Mouse (Mus musculus) intestine, embryonic 15.5 days (tissue): ENCODE data around the gene Flad1. TPM values are rescaled to one million over a fixed set of nuclear protein-coding genes. Genes with fewer than 3 reads are reported as not detected.

ENCODE experiments used
- ATAC-seq: fragments of 200-750 bp; cut with Nextera tagmentation; 2 replicates; pipeline ENCODE4 v1.8.0; 2017; ENCODE audit warnings: moderate TSS enrichment, moderate library complexity
- H3K27ac ChIP-seq: fragments of 300-500 bp; sonication (generic); 2 replicates; pipeline ENCODE4 v1.5.1; 2015; ENCODE audit warnings: mild to moderate bottlenecking, inconsistent platforms
- H3K27me3 ChIP-seq: fragments of 300-500 bp; sonication (generic); replicated peaks from 2 replicates; pipeline ENCODE4 v1.6.1; 2015; ENCODE audit warnings: inconsistent platforms
- H3K36me3 ChIP-seq: fragments of 300-500 bp; sonication (generic); 2 replicates; pipeline ENCODE4 v1.6.1; 2015; ENCODE audit warnings: inconsistent platforms
- H3K4me1 ChIP-seq: fragments of 300-500 bp; sonication (generic); replicated peaks from 2 replicates; pipeline ENCODE4 v1.6.1; 2015; ENCODE audit warnings: inconsistent platforms
- H3K4me2 ChIP-seq: fragments of 300-500 bp; sonication (generic); replicated peaks from 2 replicates; pipeline ENCODE4 v1.6.1; 2015; ENCODE audit warnings: mild to moderate bottlenecking, inconsistent platforms
- H3K4me3 ChIP-seq: fragments of 300-500 bp; sonication (generic); replicated peaks from 2 replicates; pipeline ENCODE4 v1.5.1; 2015; ENCODE audit warnings: inconsistent platforms
- H3K9ac ChIP-seq: fragments of 300-500 bp; sonication (generic); 2 replicates; pipeline ENCODE4 v1.6.1; 2015; ENCODE audit warnings: inconsistent platforms
- H3K9me3 ChIP-seq: fragments of 300-500 bp; sonication (generic); 2 replicates; pipeline ENCODE4 v1.6.1; 2016; ENCODE audit warnings: inconsistent platforms
- WGBS: fragments of 180-500 bp; shearing (Covaris S2); methylation state at CpG from one replicate; pipeline ENCODE4 v1.1.7; 2015; 5-methylcytosine and 5-hydroxymethylcytosine counted together
- polyA plus RNA-seq: library from polyadenylated mRNA; unstranded; fragments of >200 nt; fragmentation: Nextera tagmentation; extraction: Ambion mirVana; gene quantifications from 2 replicates; pipeline ENCODE4 v1.2.1, GENCODE M21; 2015

Flad1 gene
- polyA plus RNA-seq, 1 experiment from 2014 or later = 32.9 TPM

- Histone ChIP-seq H3K27ac (peak overlapping the region; percentile 92), H3K4me3 (peak overlapping the region; percentile 61), H3K9me3 (no peaks in the 10 kb centered on the region), H3K27me3 (no peaks in the 10 kb centered on the region), H3K4me1 (peaks cover 69% of the 10 kb centered on the region), H3K36me3 (no peaks in the 10 kb centered on the region), H3K4me2 (peak overlapping the region; percentile 92), H3K9ac (peak overlapping the region; percentile 69)
- WGBS = under 1% methylated on average over 55 of the region's 56 CpGs
- ATAC-seq = no peak
Measured at GRCm38 (mm10) chr3:89391663-89392511, 19.8 kb downstream of the Flad1 start.

GRCm38 (mm10) chr3:89390699-89391662, 20.7 kb downstream of the Flad1 start:
- no peak for ATAC-seq
- peak overlapping the region; percentile 92 for H3K27ac ChIP-seq
- H3K4me2 ChIP-seq = peak overlapping the region; percentile 92
- 15% methylated on average over 19 of the region's 19 CpGs for WGBS
- H3K9me3 ChIP-seq = no peaks in the 10 kb centered on the region
- H3K9ac ChIP-seq = peak overlapping the region; percentile 69
- peaks cover 73% of the 10 kb centered on the region for H3K4me1 ChIP-seq
- no peaks in the 10 kb centered on the region for H3K36me3 ChIP-seq
- peak overlapping the region; percentile 61 for H3K4me3 ChIP-seq
- no peaks in the 10 kb centered on the region for H3K27me3 ChIP-seq

- no peak for ATAC-seq
- Histone ChIP-seq H3K4me2 (peak overlapping the region; percentile 92), H3K27me3 (no peaks in the 10 kb centered on the region), H3K27ac (peak overlapping the region; percentile 92), H3K4me1 (peaks cover 73% of the 10 kb centered on the region), H3K9me3 (no peaks in the 10 kb centered on the region), H3K36me3 (no peaks in the 10 kb centered on the region), H3K9ac (peak overlapping the region; percentile 69), H3K4me3 (peak overlapping the region; percentile 61)
- 34% methylated on average over 5 of the region's 5 CpGs for WGBS
Measured at GRCm38 (mm10) chr3:89390111-89390515, 21.6 kb downstream of the Flad1 start.

DNA sequence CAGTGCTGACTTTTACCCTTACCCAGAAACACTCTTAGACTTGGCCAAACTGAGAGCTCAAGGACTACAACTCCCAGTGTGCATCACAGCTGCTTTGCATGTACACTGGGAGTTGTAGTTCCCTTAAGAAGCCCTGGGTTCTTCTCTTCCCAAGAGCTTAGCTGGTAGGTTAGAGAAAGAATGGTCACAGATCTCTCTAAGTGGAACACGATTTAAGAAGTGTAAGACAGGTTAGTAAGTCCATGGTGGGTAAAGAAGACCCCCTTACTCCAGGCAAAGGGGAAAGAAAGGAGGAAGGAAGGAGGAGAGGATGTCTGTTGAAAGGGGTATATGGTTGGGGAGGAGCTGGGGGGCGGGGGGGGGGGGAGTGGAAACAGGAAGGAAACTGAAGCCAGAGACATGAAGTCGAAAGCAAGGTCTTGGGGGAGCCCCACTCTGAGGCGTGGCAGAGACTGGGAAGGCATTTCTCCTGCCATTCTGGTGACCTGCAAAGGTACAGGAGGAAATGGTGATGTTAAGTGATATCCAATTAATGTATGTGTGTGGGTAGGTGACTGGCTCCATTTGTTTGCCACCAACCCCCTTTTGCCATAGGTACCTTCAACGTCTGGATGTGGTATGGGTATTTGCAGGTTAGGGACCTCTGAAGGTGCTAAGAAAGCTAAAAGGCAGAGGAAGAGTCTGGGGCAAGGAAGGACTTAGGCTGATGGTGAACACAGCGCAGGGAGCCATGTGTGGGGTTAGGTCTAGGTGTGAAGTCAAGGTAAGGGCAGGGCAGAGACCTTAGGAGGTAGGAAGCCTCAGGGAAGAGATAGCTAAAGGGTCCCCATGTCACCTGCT, 22.5 kb downstream of the Flad1 start:
- H3K9me3 ChIP-seq = no peaks in the 10 kb centered on the region
- H3K27me3 ChIP-seq = no peaks in the 10 kb centered on the region
- H3K27ac ChIP-seq = peak overlapping the region; percentile 92
- no peak overlapping the region for H3K4me3 ChIP-seq
- peaks cover 75% of the 10 kb centered on the region for H3K4me1 ChIP-seq
- no peak overlapping the region; the same call in 1 of the 2 replicates for H3K9ac ChIP-seq
- H3K36me3 ChIP-seq = no peaks in the 10 kb centered on the region
- H3K4me2 ChIP-seq = peak overlapping the region; percentile 92
- 46% methylated on average over 5 of the region's 6 CpGs for WGBS
- ATAC-seq = peak; percentile 24

DNA sequence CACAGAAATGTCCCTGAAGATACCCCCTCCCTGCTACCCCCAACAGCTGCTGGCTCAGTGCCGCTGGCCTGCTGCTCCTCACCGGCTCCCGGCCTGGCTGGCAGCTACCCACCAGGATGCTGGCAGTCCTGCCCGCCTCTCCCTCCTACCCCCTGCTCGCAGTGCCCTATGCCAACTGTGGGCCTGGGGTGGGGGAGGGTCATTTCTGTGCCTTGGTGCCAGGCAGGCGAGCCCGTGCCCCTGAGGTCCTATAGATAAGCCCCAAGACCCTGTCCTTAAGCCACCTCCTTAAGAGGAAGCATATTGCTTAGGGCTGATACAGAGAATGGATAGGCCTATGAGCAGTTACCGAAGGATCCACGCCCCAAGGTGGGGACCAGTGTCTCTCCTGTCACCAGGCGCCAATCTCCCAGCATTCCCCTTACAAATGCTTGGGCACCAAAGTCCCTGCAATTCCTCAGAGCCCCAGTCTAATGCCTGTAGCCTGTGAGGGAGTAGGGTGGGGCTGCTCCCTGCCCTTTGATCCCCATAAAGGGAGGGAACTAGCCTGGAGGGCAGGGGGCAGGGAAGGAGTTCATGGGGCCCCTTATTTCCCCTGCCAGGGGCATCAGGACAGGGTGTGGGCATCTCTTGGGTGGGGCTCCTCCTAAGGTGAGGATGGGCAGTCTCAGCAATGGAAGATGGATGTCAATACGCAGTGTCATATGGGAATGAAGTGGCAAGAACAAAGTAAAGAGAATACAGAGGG, 23.4 kb downstream of the Flad1 start:
- Histone ChIP-seq H3K4me1 (peaks cover 78% of the 10 kb centered on the region), H3K9me3 (no peaks in the 10 kb centered on the region), H3K4me3 (peak overlapping the region; percentile 19), H3K27ac (peak overlapping the region; percentile 92), H3K4me2 (peak overlapping the region; percentile 62), H3K9ac (no peak overlapping the region), H3K36me3 (no peaks in the 10 kb centered on the region; the same call in 1 of the 2 replicates), H3K27me3 (no peaks in the 10 kb centered on the region)
- 65% methylated on average over 11 of the region's 11 CpGs for WGBS
- ATAC-seq = peak; percentile 80

- Histone ChIP-seq H3K4me2 (peak overlapping the region; percentile 62), H3K9me3 (no peaks in the 10 kb centered on the region), H3K27ac (peak overlapping the region; percentile 92), H3K4me3 (peak overlapping the region; percentile 23), H3K36me3 (no peaks in the 10 kb centered on the region; the same call in 1 of the 2 replicates), H3K27me3 (no peaks in the 10 kb centered on the region), H3K9ac (peak overlapping the region; percentile 31), H3K4me1 (peaks cover 74% of the 10 kb centered on the region)
- 59% methylated on average over 11 of the region's 11 CpGs for WGBS
- no peak for ATAC-seq
Measured at GRCm38 (mm10) chr3:89387632-89388031, 24.0 kb downstream of the Flad1 start.

DNA sequence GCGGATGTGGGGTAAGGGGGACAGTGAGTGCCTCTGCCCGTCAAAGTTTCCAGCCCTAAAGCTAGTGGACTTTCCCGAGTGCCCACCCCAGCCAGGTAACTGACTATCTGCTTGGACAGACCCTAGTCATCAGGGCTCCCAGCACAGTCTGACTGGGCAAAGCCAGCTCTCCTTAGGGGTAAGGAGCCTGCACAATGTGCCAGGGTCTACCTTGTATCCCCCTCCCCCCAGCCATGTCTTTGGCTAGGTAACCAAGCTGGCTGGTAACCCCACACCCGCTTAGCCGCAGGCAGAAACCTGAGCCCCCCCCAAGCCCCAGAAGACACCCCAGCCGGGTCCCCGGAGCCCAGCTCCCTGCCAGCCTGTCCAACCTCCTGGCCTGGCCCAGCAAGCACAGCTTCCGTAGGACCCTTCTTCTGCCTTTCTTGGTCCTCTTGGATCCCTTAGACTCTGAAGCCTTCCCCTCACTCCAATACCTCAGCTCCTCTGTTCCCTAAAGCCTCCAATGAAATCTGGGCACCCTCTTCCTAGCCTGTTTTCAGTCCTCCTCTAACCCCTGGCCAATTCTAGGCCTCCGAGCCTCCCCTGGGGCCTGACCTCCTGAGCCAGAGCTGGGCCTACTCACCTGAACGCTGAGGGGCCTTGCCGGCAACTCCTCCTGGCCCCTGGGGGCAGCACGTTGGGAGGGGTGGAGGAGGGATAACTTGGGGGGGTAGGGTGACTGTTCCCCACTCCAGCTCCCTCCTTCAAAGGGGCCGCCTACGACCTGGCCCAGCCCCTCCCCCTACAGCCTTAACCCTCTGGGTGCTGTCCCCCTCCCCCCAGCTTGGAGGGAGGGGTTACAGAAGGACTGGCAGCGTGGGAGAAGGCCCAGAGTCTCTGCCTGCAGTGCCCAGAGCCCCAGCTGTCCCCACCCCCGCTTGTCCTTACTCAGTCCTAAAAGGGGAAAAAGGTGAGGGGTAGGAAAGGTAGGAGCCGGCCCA, 24.9 kb downstream of the Flad1 start:
- Histone ChIP-seq H3K4me2 (peak overlapping the region; percentile 62), H3K27ac (peak overlapping the region; percentile 92), H3K36me3 (no peaks in the 10 kb centered on the region; the same call in 1 of the 2 replicates), H3K4me3 (peak overlapping the region; percentile 23), H3K9ac (peak overlapping the region; percentile 31; the same call in 1 of the 2 replicates), H3K27me3 (no peaks in the 10 kb centered on the region), H3K9me3 (no peaks in the 10 kb centered on the region), H3K4me1 (peaks cover 68% of the 10 kb centered on the region)
- ATAC-seq = no peak
- WGBS = 53% methylated on average over 17 of the region's 17 CpGs

DNA sequence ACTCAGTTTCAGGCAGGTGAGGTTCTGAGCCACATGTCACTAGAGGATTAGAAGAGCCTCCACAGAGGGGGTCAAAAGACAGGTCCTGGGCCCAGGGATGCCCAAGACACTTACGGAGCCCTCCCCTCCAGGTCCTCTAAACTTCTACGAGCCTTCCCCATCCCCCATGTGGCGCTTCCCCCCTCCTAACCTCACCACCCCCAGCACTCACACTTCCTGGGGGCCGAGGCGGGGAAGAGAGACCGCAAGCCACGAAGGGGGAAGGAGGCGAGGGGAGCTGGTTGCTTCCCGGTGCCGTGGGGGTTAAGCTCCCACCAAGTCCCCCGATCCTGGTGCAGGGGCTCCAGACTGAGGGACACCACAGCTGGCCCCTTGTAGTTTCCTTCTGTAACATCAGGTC, 26.2 kb downstream of the Flad1 start:
- Histone ChIP-seq H3K4me3 (no peak overlapping the region), H3K4me2 (peak overlapping the region; percentile 62)

DNA sequence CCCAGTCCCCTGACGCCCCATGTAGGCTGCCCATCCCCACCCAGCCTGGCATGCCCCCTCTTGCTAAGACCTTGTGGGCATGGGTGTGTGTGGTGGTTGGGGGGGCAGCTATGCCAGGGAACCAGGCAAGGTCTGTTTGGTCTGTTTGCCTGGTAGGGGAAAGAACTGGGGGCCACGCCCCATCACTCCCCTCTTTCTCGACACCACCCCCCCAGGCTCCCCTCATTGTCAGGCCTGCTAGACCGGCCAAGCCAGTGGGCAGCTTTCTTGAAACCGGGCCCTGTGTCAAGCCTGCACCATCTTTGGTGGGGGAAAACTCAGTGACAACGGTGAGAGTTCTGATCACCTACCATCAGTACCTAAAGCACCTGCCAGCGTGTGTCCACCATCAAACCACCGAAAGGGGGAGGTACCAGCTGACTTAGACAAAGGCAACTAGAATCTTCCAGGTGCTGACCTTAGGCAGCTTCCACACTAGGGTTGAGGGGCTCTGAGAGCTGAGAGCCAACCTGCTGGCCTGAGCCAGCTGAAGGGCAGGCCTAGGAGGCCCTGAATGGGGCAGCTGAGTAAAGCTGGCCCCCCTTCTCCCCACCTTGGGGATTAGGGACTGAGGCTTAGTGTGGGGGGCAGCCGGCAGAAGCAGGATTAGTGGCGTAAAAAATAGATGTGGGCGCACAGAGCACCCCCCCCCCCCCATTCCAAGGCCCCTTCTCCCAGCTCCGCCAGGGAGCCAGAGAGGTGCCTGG, 27.2 kb downstream of the Flad1 start:
- H3K36me3 ChIP-seq = peaks cover 7% of the 10 kb centered on the region; the same call in 1 of the 2 replicates
- H3K9me3 ChIP-seq = no peaks in the 10 kb centered on the region
- H3K9ac ChIP-seq = 0 out of 2 replicates have a peak overlapping the region, but pooled peaks have one; percentile 3
- no peak for ATAC-seq
- peak overlapping the region; percentile 62; the same call in 1 of the 2 replicates for H3K4me2 ChIP-seq
- no peak overlapping the region for H3K27ac ChIP-seq
- peaks cover 54% of the 10 kb centered on the region for H3K4me1 ChIP-seq
- no peaks in the 10 kb centered on the region for H3K27me3 ChIP-seq
- WGBS = 71% methylated on average over 12 of the region's 12 CpGs
- no peak overlapping the region for H3K4me3 ChIP-seq

More for the DNA sequence above, 26.2 kb downstream of the Flad1 start:
- no peak for ATAC-seq
- no peaks in the 10 kb centered on the region for H3K9me3 ChIP-seq
- 46% methylated on average over 11 of the region's 11 CpGs for WGBS
- no peaks in the 10 kb centered on the region; the same call in 1 of the 2 replicates for H3K36me3 ChIP-seq
- no peak overlapping the region for H3K27ac ChIP-seq
- H3K4me1 ChIP-seq = peaks cover 57% of the 10 kb centered on the region
- peak overlapping the region; percentile 27; the same call in 1 of the 2 replicates for H3K9ac ChIP-seq
- H3K27me3 ChIP-seq = no peaks in the 10 kb centered on the region
